Mouse (Mus musculus) T-helper 2 cell (primary cell): Measurements from ENCODE around the gene Olfr794.

Experiments
- in situ Hi-C: fragments of 300-600 bp; cut with MboI, MseI; formaldehyde crosslinking; loops from one replicate; pipeline ENCODE4 v1.15.1; 2025; ENCODE audit warnings: high pct_unique_total_duplicates

Olfr794 gene

DNA sequence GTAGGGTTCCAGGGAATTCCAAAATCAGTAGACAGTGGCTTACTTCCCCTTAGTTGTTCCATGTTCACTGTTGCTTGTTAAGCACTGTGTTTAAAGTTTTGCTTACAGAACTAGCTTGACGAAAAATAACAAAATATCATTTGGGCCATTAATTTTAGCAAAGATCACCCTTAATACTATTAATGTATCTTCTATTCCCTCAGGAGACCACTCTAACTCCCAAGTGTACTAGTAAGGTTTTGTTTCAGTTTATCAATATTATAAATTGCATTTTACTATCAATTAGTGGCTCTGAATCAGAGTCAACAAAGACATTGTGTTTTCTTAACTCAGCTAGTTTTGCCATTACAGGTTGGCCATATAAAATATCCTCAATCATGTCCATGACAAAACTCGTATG, at the start of gene Olfr794:
TSS of gene Olfr794 (plus strand) at position 301 of the 400 bp plus-strand sequence.
- in situ Hi-C loops, result no loop called here

DNA sequence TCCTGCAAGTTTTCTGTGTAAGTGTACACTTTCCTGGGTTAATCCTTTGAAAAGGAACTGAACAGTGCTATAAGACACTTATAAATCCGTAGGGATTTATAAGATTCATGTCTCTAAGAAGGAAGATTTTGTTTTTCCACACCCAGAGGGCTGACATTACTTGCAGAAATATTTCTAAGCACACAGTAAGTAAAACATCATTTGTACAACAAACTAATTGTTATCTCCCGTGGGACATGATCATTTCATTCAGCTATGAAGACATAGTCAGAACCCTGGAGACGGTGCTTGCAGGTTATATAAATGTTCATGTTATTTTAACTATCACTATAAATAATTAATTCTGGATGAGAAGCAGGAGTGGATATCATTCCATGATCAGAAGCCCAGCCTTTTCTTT, 46.0 kb upstream of the Olfr794 start, which contains the start of gene Olfr791:
TSS of gene Olfr791 (plus strand) at position 301 of the 400 bp plus-strand sequence.
- in situ Hi-C loops, result no loop called here

GRCm38 (mm10) chr10:129538862-129539261, 28.6 kb upstream of the Olfr794 start, which contains the start of gene Olfr792:
Gene Olfr792, plus strand, starts transcription at chr10:129539162.
- in situ Hi-C loops, result no loop called here

- in situ Hi-C loops, result no loop called here
Observed at GRCm38 (mm10) chr10:129549354-129549753, 18.1 kb upstream of the Olfr794 start.

- in situ Hi-C loops, result no loop called here
Observed at GRCm38 (mm10) chr10:129577066-129577465, 9.6 kb downstream of the Olfr794 start.

- in situ Hi-C loops, result no loop called here
Observed at GRCm38 (mm10) chr10:129612470-129612869, 45.0 kb downstream of the Olfr794 start, which contains the start of gene Olfr796. Gene Olfr796, minus strand, starts transcription at chr10:129612570.

GRCm38 (mm10) chr10:129621724-129622123, 54.3 kb downstream of the Olfr794 start:
- in situ Hi-C loops, result no loop called here
